Mouse (Mus musculus) v-Abl transformed pro-B cells (cell line): ENCODE measurements around the gene Pitx2.

ENCODE experiments used
- in situ Hi-C, 2 experiments: fragments of 400-800 bp; cut with MboI; formaldehyde crosslinking; loops; one replicate each; pipeline ENCODE4 v1.15.1; 2025; ENCODE audit not compliant: unreplicated experiment in 2 of 2

Pitx2 gene

DNA sequence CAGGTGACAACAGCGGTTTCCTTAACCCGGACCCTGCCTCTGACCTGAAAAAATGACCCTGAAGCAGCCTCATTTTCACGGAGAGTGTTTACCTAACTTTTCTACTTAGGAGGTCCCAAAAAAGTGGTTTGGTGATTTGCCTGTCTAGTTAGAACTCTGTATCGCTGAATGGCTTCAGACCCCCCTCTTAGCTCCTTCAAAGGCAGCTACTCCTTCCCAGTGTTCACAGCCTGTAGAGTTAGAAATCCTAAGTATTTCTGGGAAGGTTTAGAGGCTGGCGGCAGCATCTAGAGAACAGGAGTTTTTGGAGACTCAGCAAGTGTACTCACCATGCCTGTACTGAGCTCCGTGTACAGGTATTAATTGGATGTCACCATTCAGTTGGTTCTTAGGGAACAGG, 27.0 kb downstream of the Pitx2 start:
- in situ Hi-C loops, result no loop called here

DNA sequence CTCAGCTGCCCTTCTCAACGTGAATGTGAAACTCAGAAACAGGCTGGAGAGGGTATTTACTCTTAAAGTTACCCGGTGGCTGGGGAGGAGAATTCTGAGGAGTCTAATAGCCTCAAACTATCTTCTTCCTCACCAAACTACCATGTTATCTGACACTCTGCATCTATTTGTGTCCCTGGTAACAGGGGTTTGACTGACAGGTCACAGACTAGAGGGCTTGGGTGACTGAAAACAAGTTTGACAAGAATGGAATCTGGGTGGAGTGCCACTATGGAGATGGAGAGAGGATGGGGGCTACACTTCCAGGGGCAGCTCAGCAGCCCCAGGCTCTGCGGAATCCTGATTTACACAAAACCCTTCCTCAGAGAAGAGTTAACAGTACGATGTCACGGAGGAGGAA, 27.7 kb downstream of the Pitx2 start:
- in situ Hi-C loops, result no loop called here

DNA sequence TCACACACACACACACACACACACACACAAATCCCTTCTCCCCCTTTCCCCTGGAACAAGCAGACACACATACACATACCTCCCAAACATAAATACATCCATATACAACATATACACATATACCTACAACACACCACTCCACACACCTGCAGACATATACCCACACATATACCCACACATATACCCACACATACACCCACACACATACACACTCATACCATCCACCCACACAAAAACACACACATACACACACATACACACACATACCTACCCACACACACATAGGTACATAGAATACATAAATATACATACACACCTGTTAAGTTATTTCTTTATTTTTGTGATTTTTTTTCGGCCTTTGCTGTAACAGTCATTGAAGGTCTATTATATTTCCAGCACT, 38.3 kb downstream of the Pitx2 start:
- in situ Hi-C loops, result no loop called here

DNA sequence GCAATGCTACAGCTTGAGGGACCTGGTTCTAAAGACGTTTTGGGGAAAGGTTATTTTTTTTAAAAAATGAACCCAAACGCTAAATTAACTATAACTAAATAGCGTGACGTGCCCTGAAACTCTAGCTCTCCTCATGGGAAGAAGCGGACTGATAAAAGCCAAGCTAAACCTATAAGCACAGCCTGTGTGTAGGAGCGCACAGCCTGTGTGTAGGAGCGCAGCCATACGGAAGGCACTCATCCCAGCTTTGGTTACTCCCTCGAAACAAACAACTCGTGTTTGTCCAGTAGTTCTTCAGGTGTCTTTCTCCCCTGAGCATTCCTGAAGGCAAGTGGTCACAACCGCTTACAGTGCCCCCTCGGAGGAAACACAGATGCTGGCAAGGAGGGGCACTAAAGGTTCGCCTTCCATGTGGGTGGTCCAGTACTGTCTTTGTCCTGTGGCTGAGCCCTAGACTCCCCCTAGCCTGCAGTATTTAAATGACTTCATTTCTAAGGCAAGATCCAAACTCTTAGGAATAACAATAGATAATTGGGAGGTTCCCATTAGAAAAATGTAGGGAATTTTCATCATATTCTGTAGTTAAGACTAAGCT, 39.1 kb downstream of the Pitx2 start:
- in situ Hi-C loops, result no loop called here

DNA sequence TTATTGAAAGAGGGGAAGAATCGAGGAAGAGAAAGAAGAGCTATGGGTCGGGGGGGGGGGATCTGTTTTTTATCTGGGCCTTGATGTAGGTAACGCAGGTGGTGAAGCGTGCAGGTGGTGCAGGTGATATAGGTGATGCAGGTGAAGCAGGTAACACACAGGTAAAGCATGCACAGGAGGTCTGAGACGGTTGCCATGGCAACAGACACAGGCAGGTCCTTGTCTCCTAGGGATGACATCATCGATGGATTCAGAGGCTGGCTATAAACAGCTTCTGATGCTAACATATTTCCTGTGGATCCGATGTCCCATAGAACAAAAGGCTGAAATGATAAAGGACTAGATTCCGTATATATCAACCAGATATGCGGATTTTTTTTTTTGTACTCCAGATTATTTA, 51.3 kb downstream of the Pitx2 start:
- in situ Hi-C loops, result loop anchor here in 1 of 2 experiments (25.0 kb wide), 1 partner anchor 1436 kb away; no protein-coding TSS in a partner anchor

DNA sequence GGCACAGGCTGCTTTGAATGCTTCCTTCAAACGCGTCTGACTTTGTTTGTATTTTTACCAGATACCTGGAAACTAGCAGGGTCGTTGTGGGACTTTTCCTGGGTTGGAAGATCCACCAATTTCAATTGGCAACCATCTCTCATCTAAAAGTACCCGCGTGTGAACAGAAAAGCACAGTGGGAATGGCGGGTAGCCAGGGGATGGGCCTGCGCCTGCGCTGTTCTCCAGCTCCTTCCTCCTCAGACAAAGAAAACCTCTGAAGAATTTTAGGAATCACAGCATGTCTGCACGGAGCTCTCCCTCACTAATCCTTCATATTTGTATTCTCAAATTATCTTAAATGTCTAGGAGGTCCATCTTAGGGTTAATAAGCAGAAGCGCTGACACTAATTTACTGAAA, 54.6 kb downstream of the Pitx2 start:
- in situ Hi-C loops, result loop anchor here in 1 of 2 experiments (25.0 kb wide), 1 partner anchor 1433 kb away; no protein-coding TSS in a partner anchor

DNA sequence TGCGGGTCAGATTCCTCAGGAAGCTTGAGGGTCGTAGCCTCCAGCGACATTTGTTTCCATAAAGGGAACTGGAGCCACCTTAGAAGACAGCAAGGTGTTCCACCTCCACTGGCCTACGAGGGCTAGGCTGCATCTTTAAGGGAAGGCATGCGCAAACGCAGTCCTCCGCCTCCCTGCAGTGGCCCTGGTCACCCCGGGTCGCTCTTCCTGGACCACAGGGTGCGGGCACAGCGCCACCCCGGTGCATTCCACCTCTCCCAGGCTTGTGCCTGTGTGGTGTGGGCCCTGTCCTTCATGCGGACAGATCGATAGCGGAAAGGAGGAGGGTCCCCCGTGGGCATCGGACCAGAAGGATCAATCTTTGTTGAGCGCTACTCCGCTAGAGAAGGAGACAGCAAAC, 56.6 kb downstream of the Pitx2 start:
- in situ Hi-C loops, result loop anchor here in 1 of 2 experiments (25.0 kb wide), 1 partner anchor 1431 kb away; no protein-coding TSS in a partner anchor

DNA sequence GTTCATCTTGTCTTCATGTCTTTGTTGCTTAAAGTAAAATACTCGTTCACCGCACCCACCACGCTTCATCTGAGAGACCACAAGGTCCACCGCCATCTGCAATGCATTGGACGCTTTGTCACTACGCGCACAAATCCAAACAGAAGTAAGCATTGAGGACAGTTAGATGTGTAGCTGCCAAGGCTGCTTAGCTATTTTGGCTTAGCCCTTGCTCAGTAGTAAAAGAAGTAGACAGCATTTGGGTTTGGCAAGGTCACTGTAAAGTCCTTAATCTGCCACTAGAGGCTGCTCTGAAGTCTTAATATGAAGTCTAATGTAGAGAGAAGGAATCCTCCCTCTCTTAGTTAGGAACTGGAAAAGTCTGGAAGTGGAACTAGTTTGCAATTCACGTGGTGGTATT, 57.1 kb downstream of the Pitx2 start:
- in situ Hi-C loops, result loop anchor here in 1 of 2 experiments (25.0 kb wide), 1 partner anchor 1431 kb away; no protein-coding TSS in a partner anchor

DNA sequence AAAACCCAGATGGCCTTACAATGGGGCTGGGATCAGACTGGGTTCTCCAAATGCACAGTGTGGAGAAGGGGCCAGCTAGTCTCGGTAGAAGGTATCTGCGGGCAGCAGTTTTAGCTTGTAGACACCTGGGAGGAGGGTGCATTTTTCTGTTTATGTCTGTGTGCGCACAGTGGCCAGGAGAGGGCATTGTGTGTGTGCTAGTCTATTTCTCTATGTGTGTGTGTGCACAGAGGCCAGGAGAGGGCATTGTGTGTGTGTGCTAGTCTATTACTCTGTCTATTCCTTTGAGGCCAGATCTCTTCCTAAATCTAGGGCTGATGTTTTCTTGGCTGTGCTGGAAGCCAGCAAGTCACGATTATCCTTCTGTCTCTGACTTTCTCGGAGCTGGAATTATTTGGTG, 58.8 kb downstream of the Pitx2 start:
- in situ Hi-C loops, result loop anchor here in 1 of 2 experiments (25.0 kb wide), 1 partner anchor 1429 kb away; no protein-coding TSS in a partner anchor
